Mouse (Mus musculus) megakaryocyte, embryonic 14.5 days (primary cell): ENCODE data around the gene Shld2. TPM values are rescaled to one million over a fixed set of nuclear protein-coding genes. Genes with fewer than 3 reads are reported as not detected.
A peak's percentile ranks its signal among the peaks of the same experiment; 100 is the strongest.

ENCODE experiments used
- H3K27me3 ChIP-seq: replicated peaks from 2 replicates; pipeline ENCODE3; 2012; ENCODE audit warnings: inconsistent platforms
- H3K36me3 ChIP-seq: replicated peaks from 2 replicates; pipeline ENCODE3; 2012; ENCODE audit warnings: low read length, inconsistent platforms, mixed read lengths
- H3K4me1 ChIP-seq: 2 replicates; pipeline ENCODE4 v1.6.1; 2012; ENCODE audit warnings: inconsistent platforms
- H3K4me3 ChIP-seq: replicated peaks from 2 replicates; pipeline ENCODE3; 2012; ENCODE audit warnings: moderate library complexity, mild to moderate bottlenecking, inconsistent platforms
- H3K9me3 ChIP-seq: 2 replicates; pipeline ENCODE4 v1.6.1; 2012; ENCODE audit warnings: inconsistent platforms
- FLI1 ChIP-seq: IDR thresholded peaks from 2 replicates; pipeline ENCODE4 v1.6.1; 2012; ENCODE audit warnings: low read length, inconsistent platforms, mixed read lengths
- GATA1 ChIP-seq: IDR thresholded peaks from 3 replicates; pipeline ENCODE4 v1.6.1; 2012; ENCODE audit warnings: mixed read lengths, low read length, inconsistent platforms, borderline replicate concordance
- polyA plus RNA-seq: library from polyadenylated mRNA; stranded (reverse); fragments of >175 nt; gene quantifications from 2 replicates; pipeline ENCODE4 v1.2.3, GENCODE M21; 2012; ENCODE audit warnings: low replicate concordance; ENCODE audit not compliant: insufficient read depth

Shld2 gene
- polyA plus RNA-seq, 1 experiment = 2.9 TPM

GRCm38 (mm10) chr14:34219295-34219694 lies 91.0 kb downstream of the Shld2 start, which contains the start of gene Syt15:
Syt15 (plus strand) TSS chr14:34219595.
- TF ChIP-seq GATA1 (no peak), FLI1 (no peak)

GRCm38 (mm10) chr14:34215451-34216127 lies 94.7 kb downstream of the Shld2 start:
- peaks cover 33% of the 10 kb centered on the region for H3K27me3 ChIP-seq
- H3K4me3 ChIP-seq = no peak overlapping the region
- H3K9me3 ChIP-seq = peaks cover 23% of the 10 kb centered on the region
- H3K4me1 ChIP-seq = no peaks in the 10 kb centered on the region; the same call in 1 of the 2 replicates
- TF ChIP-seq FLI1 (no peak), GATA1 (no peak)
- H3K36me3 ChIP-seq = no peaks in the 10 kb centered on the region

More at GRCm38 (mm10) chr14:34219295-34219694, 91.0 kb downstream of the Shld2 start, which contains the start of gene Syt15:
- Histone ChIP-seq H3K9me3 (peaks cover 19% of the 10 kb centered on the region), H3K36me3 (no peaks in the 10 kb centered on the region), H3K27me3 (peaks cover 42% of the 10 kb centered on the region), H3K4me1 (no peaks in the 10 kb centered on the region; the same call in 1 of the 2 replicates), H3K4me3 (no peak within 1 kb of the TSS)

- no peak overlapping the region for H3K4me3 ChIP-seq
- TF ChIP-seq GATA1 = no peak
- TF ChIP-seq FLI1 = no peak
- H3K9me3 ChIP-seq = peaks cover 10% of the 10 kb centered on the region
- no peaks in the 10 kb centered on the region for H3K36me3 ChIP-seq
- H3K27me3 ChIP-seq = peaks cover 9% of the 10 kb centered on the region
- no peaks in the 10 kb centered on the region for H3K4me1 ChIP-seq
Observed at GRCm38 (mm10) chr14:34209942-34210341, 100.4 kb downstream of the Shld2 start.

- H3K36me3 ChIP-seq = no peaks in the 10 kb centered on the region
- peaks cover 14% of the 10 kb centered on the region for H3K27me3 ChIP-seq
- TF ChIP-seq GATA1 = no peak
- no peak for TF ChIP-seq FLI1
- no peaks in the 10 kb centered on the region for H3K4me1 ChIP-seq
- peak overlapping the region; percentile 16 for H3K4me3 ChIP-seq
- peaks cover 10% of the 10 kb centered on the region for H3K9me3 ChIP-seq
Observed at GRCm38 (mm10) chr14:34209080-34209479, 101.2 kb downstream of the Shld2 start.

- Histone ChIP-seq H3K9me3 (peaks cover 10% of the 10 kb centered on the region), H3K4me3 (no peak overlapping the region), H3K27me3 (peaks cover 17% of the 10 kb centered on the region), H3K4me1 (no peaks in the 10 kb centered on the region), H3K36me3 (no peaks in the 10 kb centered on the region)
- TF ChIP-seq FLI1 (no peak), GATA1 (no peak)
Observed at GRCm38 (mm10) chr14:34208651-34209050, 101.6 kb downstream of the Shld2 start.

GRCm38 (mm10) chr14:34207996-34208395 lies 102.3 kb downstream of the Shld2 start:
- TF ChIP-seq FLI1 (no peak), GATA1 (no peak)
- Histone ChIP-seq H3K9me3 (peaks cover 10% of the 10 kb centered on the region), H3K27me3 (peaks cover 24% of the 10 kb centered on the region), H3K36me3 (no peaks in the 10 kb centered on the region), H3K4me3 (no peak overlapping the region), H3K4me1 (no peaks in the 10 kb centered on the region)

GRCm38 (mm10) chr14:34201231-34202035 lies 108.9 kb downstream of the Shld2 start, which contains the start of gene Gprin2:
Gprin2 (minus strand) TSS chr14:34201653.
- H3K4me3 ChIP-seq = peak within 1 kb of the TSS; percentile 91
- H3K27me3 ChIP-seq = peaks cover 71% of the 10 kb centered on the region
- H3K4me1 ChIP-seq = peaks cover 23% of the 10 kb centered on the region
- H3K9me3 ChIP-seq = peaks cover 7% of the 10 kb centered on the region; the same call in 1 of the 2 replicates
- TF ChIP-seq GATA1 (no peak), FLI1 (no peak)
- H3K36me3 ChIP-seq = no peaks in the 10 kb centered on the region

GRCm38 (mm10) chr14:34200738-34201230 lies 109.5 kb downstream of the Shld2 start:
- Histone ChIP-seq H3K4me1 (peaks cover 23% of the 10 kb centered on the region), H3K9me3 (peaks cover 7% of the 10 kb centered on the region; the same call in 1 of the 2 replicates), H3K36me3 (no peaks in the 10 kb centered on the region), H3K4me3 (peak overlapping the region; percentile 91), H3K27me3 (peaks cover 73% of the 10 kb centered on the region)
- TF ChIP-seq GATA1 (no peak), FLI1 (no peak)

GRCm38 (mm10) chr14:34196706-34197105 lies 113.6 kb downstream of the Shld2 start:
- no peak overlapping the region for H3K4me3 ChIP-seq
- no peaks in the 10 kb centered on the region for H3K9me3 ChIP-seq
- peaks cover 61% of the 10 kb centered on the region for H3K27me3 ChIP-seq
- peaks cover 23% of the 10 kb centered on the region for H3K4me1 ChIP-seq
- no peak for TF ChIP-seq GATA1
- TF ChIP-seq FLI1 = no peak
- no peaks in the 10 kb centered on the region for H3K36me3 ChIP-seq

GRCm38 (mm10) chr14:34195466-34195865 lies 114.8 kb downstream of the Shld2 start:
- no peak overlapping the region for H3K4me3 ChIP-seq
- TF ChIP-seq GATA1 (no peak), FLI1 (no peak)
- peaks cover 54% of the 10 kb centered on the region for H3K27me3 ChIP-seq
- H3K4me1 ChIP-seq = peaks cover 14% of the 10 kb centered on the region
- H3K9me3 ChIP-seq = no peaks in the 10 kb centered on the region
- no peaks in the 10 kb centered on the region for H3K36me3 ChIP-seq
